Mouse (Mus musculus) bone marrow macrophage, adult 2 months (primary cell): ENCODE measurements around the gene Gpd1l.

ENCODE experiments used
- CTCF ChIP-seq: IDR thresholded peaks from 2 replicates; pipeline ENCODE4 v1.5.1; 2012; ENCODE audit warnings: low read depth, mild to moderate bottlenecking, low read length, moderate library complexity
- POLR2A ChIP-seq: IDR thresholded peaks from 2 replicates; pipeline ENCODE4 v1.6.1; 2012; ENCODE audit warnings: mild to moderate bottlenecking, low read depth, low read length, borderline replicate concordance

GRCm38 (mm10) chr9:114885991-114886662 is 47.7 kb downstream of the Gpd1l start:
- TF ChIP-seq POLR2A (no peak), CTCF (no peak)
